Mouse (Mus musculus) cerebellum, postnatal 14 days (tissue): ENCODE data around the gene Gm47985.
A peak's percentile ranks its signal among the peaks of the same experiment; 100 is the strongest.

Source experiments
- DNase-seq, 2 experiments: peaks; one replicate each; pipeline ENCODE4 v3.0.0; 2021; ENCODE audit warnings: mixed read lengths in 2 of 2

The Gm47985 gene

DNA sequence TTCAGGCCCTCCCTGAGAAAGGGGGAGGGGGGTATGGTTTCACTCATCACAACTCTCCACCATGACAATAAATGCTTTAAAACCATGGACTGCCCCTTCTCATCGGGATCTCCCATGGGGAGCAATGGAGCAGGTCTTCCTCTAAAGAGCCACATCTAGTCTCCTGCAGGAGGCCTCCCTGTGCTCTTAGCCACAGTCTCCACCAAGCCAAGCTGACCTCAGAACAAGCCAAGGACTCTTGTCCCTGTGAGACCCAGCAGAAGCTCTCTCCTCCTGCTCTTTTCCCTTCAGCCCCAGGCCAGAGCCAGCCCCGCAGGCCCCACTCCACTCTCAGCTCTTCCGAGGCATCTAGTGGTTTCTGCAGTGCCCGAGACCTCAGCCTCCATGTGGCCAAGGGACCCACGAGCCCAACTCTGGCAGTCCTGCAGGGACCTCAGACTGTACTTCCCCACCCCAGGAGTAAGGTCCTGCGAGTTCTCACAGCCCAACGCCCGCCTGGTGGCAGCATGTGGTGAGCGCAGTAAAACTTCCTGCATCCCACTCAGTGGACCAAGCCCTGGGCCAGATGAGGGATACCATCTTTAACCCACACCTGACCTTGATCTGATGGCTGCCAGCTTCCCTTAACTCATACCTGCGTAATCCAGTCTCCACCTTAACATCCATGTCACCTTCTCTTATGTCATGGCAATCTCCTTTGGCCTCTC, 40.4 kb downstream of the Gm47985 start:
- DNase-seq: no peak

DNA sequence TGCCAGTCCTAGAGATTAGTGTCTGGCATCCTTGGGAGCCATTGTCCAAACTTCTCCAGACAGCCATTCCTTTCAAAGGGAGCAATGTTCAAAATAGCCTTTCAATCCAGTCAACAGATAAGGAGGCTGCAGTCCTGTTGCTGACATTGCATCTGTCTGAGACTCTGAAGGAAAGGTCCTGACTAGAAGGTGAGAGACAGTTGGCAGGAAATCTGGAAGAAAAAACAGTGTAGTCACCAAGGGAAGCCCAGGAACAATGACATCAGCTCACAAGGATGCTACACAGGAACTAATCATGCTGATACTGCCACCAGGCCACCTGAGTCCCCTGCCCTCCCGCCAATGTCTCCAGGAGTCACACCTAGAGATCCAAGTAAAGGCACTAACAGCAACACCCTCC, 41.0 kb downstream of the Gm47985 start:
- DNase-seq: no peak

DNA sequence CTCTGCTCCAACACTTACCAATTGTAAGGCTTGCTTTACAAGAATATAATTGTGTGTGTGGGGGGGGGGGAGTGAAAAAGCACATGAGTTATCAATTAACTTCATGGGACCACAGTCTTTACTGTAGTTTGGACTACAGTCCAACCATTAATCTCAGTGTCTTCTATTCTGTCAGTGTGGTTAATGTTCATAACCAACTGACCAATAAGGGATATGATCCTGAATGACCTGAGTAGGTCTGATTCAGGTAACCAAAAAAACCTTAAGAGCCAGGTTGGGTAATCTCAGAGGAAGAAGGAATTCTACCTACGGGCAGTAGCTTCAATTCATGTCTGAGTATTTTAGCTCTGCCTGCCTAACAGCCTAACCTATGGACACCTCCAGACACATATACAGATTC, 42.2 kb downstream of the Gm47985 start:
- no peak for DNase-seq

DNA sequence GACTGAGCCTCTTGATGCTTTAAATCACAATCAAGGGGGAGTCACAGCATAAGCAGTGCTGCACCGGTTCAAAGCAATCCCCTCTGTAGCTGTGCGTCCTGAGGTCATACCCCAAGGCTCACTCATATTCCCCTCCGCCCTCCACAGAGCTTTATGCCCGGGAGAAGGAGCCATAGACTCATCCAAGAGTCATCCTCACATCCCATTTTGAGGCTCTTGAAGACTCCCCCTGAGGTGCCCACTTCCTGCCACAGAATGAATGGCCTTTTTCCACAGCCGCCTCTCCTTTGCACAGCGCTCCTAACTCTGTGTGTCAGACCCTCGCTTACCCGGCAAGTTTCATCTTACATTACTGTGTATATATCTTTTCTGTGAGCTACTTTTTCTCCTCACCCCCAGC, 45.2 kb downstream of the Gm47985 start:
- no peak for DNase-seq

DNA sequence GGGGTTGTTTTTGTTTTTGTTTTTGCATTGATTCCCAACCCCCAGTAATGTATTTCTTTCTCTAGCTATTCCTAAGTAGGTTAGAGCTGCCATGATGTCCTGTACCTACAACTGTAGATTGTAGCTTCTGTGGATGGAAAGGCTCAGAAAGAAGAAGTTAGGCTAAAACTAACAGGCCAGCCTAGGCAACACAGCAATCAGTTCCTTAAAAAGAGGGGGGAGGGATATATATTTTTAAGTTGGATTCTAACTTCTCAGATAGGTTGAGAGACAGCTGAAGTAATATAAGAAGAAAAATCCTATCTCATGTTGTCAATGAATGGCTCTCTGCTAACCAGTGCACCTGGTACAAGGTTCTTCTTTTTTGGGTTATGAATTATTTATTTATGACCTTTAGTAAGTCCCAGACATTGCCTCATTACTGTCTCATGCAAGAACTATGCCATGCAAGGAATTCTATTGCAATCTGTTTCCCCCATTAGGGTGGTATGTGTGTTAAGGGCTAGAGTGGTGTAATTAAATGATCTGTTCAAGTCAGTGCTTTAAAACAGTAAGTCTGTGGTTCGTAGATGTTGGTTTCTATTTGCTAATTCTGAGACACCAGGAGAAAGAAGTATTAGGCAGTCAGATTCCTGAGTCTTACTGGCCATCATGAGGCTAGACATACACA, 46.1 kb downstream of the Gm47985 start:
- no peak for DNase-seq

DNA sequence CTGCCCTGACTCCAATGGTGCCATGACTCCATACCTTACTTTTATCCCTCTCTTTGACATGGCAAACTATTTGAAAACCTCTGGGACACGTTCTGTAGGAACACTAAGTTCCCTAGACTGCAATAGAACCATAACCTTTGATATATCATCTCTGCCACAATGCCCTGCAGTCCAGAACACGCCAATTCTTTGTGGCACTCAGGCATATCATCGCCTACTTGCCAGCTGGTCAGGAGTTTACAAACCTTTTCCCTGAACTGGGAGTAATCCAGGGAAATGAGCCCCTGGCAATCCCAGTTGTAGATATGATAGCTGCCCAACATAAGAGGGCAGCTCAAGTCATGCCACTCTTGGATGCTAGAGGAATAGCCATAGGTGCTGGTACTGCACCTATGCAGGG, 50.0 kb downstream of the Gm47985 start:
- DNase-seq: no peak

DNA sequence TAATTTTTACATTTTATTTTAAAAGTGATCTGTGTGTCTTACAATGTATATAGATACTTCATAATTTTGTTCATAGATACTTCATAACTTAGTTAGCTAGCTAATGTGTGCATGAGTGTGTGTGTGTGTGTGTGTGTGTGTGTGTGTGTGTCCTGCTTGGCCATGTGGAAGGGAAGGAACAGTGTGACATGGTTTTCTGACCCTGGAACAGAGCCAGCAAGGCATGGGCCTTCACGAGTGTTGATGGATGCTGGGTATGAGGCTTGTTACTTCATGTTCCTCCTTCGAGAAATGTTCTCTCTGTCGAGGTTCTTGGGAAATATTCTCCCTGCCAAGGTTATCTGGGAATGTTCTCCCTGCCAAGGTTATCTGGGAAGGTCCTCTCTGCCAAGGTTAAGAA, 51.4 kb downstream of the Gm47985 start:
- DNase-seq: peak in 1 of 2 experiments; percentile 4
